Mouse (Mus musculus) embryonic fibroblast, embryonic 13.5 days (primary cell): ENCODE results near the gene Snapc2.

Experiments
- CTCF ChIP-seq: IDR thresholded peaks from 2 replicates; pipeline ENCODE4 v1.5.1; 2011; ENCODE audit warnings: mild to moderate bottlenecking, control low read depth, low read length, moderate library complexity, borderline replicate concordance; ENCODE audit not compliant: insufficient read depth
- POLR2A ChIP-seq: IDR thresholded peaks from 2 replicates; pipeline ENCODE4 v1.6.1; 2011; ENCODE audit warnings: low read depth, mild to moderate bottlenecking, control low read depth, low read length, moderate library complexity

DNA sequence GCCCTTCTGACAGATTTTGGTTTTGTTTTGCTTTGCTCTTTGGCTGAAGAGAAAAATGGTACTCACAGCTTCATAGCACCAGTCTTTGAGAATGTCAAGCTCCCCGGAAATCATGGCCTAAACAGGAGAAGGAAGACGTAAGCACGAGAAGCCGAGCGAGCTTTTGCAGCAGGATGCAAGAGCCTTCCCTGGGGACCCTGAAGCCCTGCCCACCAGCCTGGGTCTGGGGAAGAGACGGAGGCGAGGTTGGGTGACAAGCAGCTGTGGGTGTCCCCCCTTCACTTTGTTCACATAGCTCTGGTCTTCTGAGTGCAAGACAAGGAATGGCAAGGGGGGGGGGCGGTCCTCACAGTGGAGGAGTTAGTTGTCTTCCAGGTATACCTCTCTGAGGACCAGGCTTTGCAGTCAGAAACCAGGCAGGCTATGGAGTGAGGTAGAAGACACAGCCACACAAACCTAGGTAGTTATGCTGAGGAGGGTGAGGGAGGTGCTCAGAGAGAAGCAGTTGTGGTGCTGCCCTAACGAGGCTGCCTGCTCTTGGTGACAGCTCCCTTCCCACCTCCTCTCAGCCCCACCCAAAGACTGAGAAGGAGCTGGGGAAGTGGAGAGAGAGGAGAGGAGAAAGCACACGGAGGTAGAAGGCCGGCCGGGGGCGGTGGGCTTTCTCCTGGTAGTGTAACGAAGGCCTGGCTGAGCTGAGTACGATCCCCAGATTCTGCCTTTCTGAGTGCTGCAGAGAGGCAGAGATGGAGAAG lies 12.5 kb downstream of the Snapc2 start:
- no peak for TF ChIP-seq CTCF
- TF ChIP-seq POLR2A, result no peak
